Mouse (Mus musculus) Patski (cell line): ENCODE data around the gene Ibsp. TPM values are rescaled to one million over a fixed set of nuclear protein-coding genes. Genes with fewer than 3 reads are reported as not detected.
A peak's percentile ranks its signal among the peaks of the same experiment; 100 is the strongest.

Source experiments
- ATAC-seq: fragments of 100-300 bp; one replicate; pipeline ENCODE4 v1.8.0; 2021
- CTCF ChIA-PET: fragments of 350-600 bp; sonication (Branson Sonifier 250); formaldehyde crosslinking; loops from one replicate; lab custom pipeline; 2022; ENCODE audit warnings: inconsistent platforms; lab: Charles Lee
- POLR2A ChIA-PET: fragments of 350-600 bp; sonication (Branson Sonifier 250); formaldehyde crosslinking; loops from one replicate; lab custom pipeline; 2022; ENCODE audit warnings: antibody characterized with exemption, inconsistent platforms; lab: Charles Lee
- DNase-seq: peaks from one replicate; pipeline ENCODE4 v3.0.0-alpha.2; 2011; ENCODE audit warnings: low read depth, low spot score
- H3K27me3 ChIP-seq: fragments of 371-371 bp; one replicate; pipeline ENCODE4 v1.5.1; 2021
- CTCF ChIP-seq: fragments of 100-300 bp; IDR thresholded peaks from one replicate; pipeline ENCODE4 v1.5.1; 2021
- in situ Hi-C: fragments of 300-500 bp; cut with MboI; formaldehyde crosslinking; loops from 3 replicates; pipeline ENCODE4 v1.11.1; 2018; ENCODE audit warnings: low pct_unique_long_range_greater_than_20kb, mixed read lengths
- polyA plus RNA-seq: library from polyadenylated mRNA; unstranded; gene quantifications from one replicate; pipeline ENCODE4 v1.2.3, GENCODE M21; 2021

Gene Ibsp
- polyA plus RNA-seq, 1 experiment from 2014 or later, result not detected

DNA sequence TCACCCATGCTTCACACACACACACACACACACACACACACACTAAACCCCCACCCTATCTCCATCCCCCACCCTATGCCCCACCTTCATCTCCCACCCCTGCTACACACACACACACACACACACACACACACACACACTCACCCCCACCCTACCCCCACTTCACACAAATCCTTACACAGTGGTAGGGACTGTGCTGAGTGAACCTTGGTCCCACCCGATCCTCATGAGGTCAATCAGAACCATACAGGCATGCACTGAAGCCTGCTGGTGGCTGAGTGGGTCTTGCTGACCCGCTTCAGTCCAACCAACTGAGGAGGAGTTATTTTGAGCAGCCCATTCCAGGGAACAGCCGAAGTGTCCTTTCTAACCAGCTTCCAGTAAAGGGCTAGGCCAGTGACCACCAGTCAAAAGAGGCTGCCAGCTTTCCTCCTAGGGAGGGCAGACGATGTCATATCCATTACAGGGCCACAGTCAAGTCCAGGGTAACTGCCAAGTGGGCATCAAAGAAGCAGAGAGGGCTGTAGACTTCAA, 29.4 kb downstream of the Ibsp start:
- in situ Hi-C loops, result no loop called here
- CTCF ChIA-PET, result no interaction called here
- H3K27me3 ChIP-seq, result peaks cover 3% of the 10 kb centered on the region
- DNase-seq (no peak), ATAC-seq (no peak)
- TF ChIP-seq CTCF, result no peak
- POLR2A ChIA-PET, result no interaction called here

DNA sequence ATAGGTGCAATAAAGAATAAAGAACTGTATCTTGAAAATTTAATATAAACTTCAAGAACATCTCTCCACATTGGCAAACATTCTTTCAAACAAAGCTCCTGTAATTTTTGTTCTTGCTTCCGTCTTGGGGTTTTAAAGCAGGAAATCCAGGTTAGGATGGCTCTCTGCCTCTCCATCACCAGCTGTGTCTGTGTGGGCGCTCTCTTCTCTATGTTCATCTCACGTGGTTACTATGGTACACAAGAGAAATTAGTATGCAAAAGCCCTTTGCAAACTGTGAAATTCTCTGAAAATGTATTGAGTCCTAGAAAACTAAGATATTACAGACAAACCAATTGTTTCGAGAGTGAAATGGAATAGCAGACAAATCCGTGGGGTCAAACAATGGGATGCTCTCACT, 30.4 kb downstream of the Ibsp start:
- POLR2A ChIA-PET, result no interaction called here
- in situ Hi-C loops, result no loop called here
- no peak for TF ChIP-seq CTCF
- DNase-seq (no peak), ATAC-seq (no peak)
- CTCF ChIA-PET, result interaction anchor here (1.0 kb wide), 1 partner anchor 111 kb away, joined by 3 read pairs; no protein-coding TSS in a partner anchor
- H3K27me3 ChIP-seq, result peaks cover 3% of the 10 kb centered on the region

DNA sequence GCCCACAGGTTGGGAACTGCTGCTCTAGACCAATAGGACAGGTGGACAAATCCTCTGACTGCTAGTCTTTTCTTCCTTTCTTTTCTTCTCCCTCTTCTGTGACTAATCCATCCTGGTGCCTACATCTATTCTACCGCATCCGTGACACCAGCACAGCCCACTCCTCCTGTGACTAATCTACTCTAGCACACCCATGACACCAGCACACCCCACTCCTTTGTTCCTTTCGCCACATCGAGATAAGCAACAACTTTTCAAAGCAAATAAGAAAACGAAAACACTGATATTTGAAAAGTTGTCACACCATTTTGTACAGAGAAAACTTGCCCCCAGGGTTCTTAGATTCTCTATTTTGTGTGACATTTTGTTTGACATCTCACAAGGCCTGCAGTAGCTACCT, 31.1 kb downstream of the Ibsp start:
- ChIA-PET CTCF (no interaction called here), POLR2A (no interaction called here)
- peaks cover 1% of the 10 kb centered on the region for H3K27me3 ChIP-seq
- in situ Hi-C loops, result no loop called here
- DNase-seq (no peak), ATAC-seq (no peak)
- no peak for TF ChIP-seq CTCF

DNA sequence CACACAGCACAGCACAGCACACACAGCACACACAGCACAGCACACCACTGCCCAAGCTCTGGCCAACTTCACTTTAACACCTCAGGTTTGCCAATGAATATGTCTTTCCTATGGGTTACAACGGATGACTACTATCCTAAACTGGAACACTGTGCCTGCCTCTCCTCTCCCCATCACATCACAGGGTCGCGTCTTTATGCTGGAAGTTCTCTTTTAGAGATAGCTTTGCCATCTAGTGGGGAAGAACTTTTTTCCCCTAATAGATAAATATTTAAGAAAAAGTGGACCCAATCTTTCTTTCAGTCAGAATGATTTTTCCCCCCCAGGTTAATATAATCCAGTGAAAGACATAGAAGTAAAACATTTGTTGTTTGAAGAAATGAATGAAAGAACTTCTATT, 33.3 kb downstream of the Ibsp start:
- CTCF ChIA-PET, result interaction anchor here (0.9 to 1.8 kb wide), 4 partner anchors 10 to 116 kb away, joined by 3 to 5 read pairs (median 4); no protein-coding TSS in a partner anchor
- ATAC-seq, result no peak
- H3K27me3 ChIP-seq, result no peaks in the 10 kb centered on the region
- DNase-seq, result no peak
- in situ Hi-C loops, result no loop called here
- POLR2A ChIA-PET, result no interaction called here
- no peak for TF ChIP-seq CTCF

DNA sequence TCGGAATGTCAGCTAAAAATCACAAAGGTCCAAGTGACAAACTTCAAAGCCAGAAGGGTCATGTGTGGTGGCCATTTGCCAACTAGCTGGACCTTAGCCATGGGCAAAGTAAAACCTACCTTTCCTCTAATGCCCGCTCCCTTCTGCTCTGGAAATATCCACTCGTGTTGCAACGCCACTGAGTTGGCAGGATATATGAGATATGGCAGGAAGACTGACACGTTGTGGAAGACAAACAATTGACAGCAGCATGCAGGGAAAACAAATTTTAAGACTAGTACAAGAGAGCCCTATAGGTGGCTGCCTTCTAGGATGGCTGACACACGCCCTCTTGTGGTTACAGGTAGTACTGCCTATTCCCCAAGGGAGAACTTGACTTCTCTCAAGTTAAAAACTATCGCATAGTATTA, 34.3 kb downstream of the Ibsp start:
- no peak for ATAC-seq
- POLR2A ChIA-PET, result no interaction called here
- DNase-seq, result no peak
- CTCF ChIA-PET, result interaction anchor here (0.9 to 3.9 kb wide), 7 partner anchors 9 to 116 kb away, joined by 3 to 17 read pairs (median 5); no protein-coding TSS in a partner anchor
- TF ChIP-seq CTCF, result peak; percentile 76
- in situ Hi-C loops, result no loop called here
- no peaks in the 10 kb centered on the region for H3K27me3 ChIP-seq

DNA sequence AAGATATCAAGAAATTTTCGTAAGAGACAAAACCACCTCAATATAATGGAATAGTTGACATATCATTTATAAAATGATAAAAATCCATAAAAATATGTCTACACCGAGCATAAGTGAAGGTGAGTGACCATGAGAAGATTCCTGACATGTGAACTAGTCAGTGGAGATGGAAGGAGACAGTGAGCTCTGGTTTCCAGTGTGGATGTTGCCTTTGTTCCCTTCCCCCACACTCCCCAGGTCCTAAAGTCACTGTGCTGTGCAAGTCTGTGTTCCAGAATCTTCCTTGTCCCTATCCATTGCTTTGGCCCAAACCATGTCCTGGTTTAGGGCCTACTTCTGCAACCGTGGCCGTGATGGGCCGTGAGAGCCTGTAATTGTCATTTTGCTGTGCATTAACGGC, 34.7 kb downstream of the Ibsp start:
- DNase-seq (no peak), ATAC-seq (no peak)
- CTCF ChIA-PET, result interaction anchor here (1.1 to 3.9 kb wide), 6 partner anchors 9 to 119 kb away, joined by 3 to 17 read pairs (median 6); no protein-coding TSS in a partner anchor
- H3K27me3 ChIP-seq, result no peaks in the 10 kb centered on the region
- in situ Hi-C loops, result no loop called here
- POLR2A ChIA-PET, result no interaction called here
- TF ChIP-seq CTCF, result no peak

DNA sequence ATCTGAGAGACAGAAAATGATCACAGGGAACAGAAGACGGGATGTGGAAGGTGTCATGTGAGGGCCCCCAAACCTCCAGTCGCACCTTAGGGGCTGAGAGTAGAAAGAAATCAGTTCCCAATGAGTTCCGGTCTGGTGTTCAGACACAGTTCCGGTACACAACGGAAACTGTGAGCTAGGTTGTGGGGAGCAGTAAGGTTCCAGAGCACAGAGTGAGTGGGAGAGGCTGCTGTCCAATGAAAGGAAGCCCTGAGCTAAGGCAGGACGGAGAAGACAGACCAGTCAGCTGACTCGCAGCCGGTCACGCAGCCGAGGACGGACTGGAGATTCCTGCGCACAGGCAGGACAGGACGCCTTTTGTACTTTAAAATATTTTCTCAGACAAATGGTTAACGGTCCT, 35.5 kb downstream of the Ibsp start:
- in situ Hi-C loops, result no loop called here

DNA sequence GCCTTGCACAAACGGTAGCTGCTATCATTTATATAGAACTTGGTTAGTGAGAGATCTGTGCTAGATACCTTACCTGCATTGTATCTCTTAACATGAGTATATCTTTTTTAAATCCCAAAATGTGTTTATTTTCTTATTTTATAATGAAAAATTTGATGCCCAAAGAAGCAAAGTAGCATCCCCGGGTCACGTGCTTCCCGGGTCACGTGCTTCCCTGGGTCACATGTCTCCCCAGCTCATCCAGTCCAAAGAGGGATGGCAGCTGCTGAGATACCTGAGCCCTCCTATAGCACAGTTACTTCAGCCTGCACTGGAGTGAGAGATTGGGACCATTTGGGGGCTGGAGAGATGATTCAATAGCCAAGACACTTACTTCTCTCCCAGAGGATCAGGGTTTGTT, 37.0 kb downstream of the Ibsp start:
- DNase-seq (no peak), ATAC-seq (no peak)
- no peaks in the 10 kb centered on the region for H3K27me3 ChIP-seq
- no peak for TF ChIP-seq CTCF
- ChIA-PET CTCF (interaction anchor here (1.2 to 3.9 kb wide), 7 partner anchors 9 to 288 kb away, joined by 3 to 17 read pairs (median 4); no protein-coding TSS in a partner anchor), POLR2A (no interaction called here)
- in situ Hi-C loops, result loop anchor here (5.0 kb wide), 3 partner anchors 119 to 329 kb away; no protein-coding TSS in a partner anchor

More for the DNA sequence above, 35.5 kb downstream of the Ibsp start:
- no peak for ATAC-seq
- TF ChIP-seq CTCF, result no peak
- no peak for DNase-seq
- POLR2A ChIA-PET, result no interaction called here
- CTCF ChIA-PET, result interaction anchor here (1.0 to 3.9 kb wide), 7 partner anchors 8 to 120 kb away, joined by 3 to 17 read pairs (median 6); partner anchors contain the start of gene Mepe
- no peaks in the 10 kb centered on the region for H3K27me3 ChIP-seq

DNA sequence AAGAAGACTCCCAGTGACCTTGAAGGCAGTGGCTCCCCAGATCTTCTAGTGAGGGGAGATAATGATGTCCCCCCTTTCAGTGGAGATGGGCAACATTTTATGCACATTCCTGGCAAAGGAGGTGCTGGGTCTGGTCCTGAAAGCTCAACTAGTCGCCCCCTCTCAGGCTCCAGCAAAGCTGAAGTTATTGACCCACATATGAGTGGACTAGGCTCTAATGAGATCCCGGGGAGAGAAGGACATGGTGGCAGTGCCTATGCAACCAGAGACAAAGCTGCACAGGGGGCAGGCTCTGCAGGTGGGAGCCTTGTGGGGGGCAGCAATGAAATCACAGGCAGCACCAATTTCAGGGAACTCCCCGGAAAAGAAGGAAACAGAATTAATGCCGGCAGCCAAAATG, 38.5 kb downstream of the Ibsp start:
- ATAC-seq, result no peak

DNA sequence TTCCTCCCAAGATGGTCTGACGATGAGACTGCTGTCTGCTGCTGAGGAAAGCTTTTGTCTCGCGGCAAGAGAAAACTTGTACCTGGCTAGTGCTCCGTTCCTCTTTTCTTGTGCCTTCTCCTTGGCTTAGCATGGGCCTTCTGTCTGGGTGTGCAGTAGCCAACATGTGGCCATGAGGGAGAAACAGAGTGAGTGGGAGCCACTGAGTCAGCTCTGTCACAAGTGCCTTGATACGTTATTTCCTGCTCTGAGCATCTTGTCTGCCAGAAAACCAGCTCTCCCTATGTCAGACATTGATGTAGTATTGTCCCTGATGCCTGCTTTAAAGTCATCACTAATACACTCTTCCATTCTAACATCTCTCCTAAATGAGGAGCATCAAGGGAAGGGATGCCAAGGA, 40.0 kb downstream of the Ibsp start:
- no peak for ATAC-seq
- CTCF ChIA-PET, result interaction anchor here (1.2 to 10.0 kb wide), 6 partner anchors 11 to 274 kb away, joined by 3 to 190 read pairs (median 6); partner anchors contain the start of gene Spp1
- no peak for TF ChIP-seq CTCF
- in situ Hi-C loops, result loop anchor here (5.0 kb wide), 3 partner anchors 122 to 332 kb away; no protein-coding TSS in a partner anchor
- POLR2A ChIA-PET, result interaction anchor here (0.6 kb wide), 1 partner anchor 101 kb away, joined by 3 read pairs; no protein-coding TSS in a partner anchor
- no peak for DNase-seq
- H3K27me3 ChIP-seq, result no peaks in the 10 kb centered on the region

More for the DNA sequence above, 38.5 kb downstream of the Ibsp start:
- CTCF ChIA-PET, result no interaction called here
- no peaks in the 10 kb centered on the region for H3K27me3 ChIP-seq
- no peak for TF ChIP-seq CTCF
- DNase-seq, result no peak
- POLR2A ChIA-PET, result no interaction called here
- in situ Hi-C loops, result loop anchor here (5.0 kb wide), 3 partner anchors 120 to 330 kb away; no protein-coding TSS in a partner anchor
